Mouse (Mus musculus) erythroblast, adult 5-6 weeks (primary cell): ENCODE results near the gene Olfr1118. TPM values are rescaled to one million over a fixed set of nuclear protein-coding genes. Genes with fewer than 3 reads are reported as not detected.
"Not testable (repeated sequence)": the region's sequence is repeated elsewhere in the genome, so short reads cannot be mapped to it uniquely, and the experiment has no call there.

Experiments
- ATAC-seq: replicated peaks from 2 replicates; pipeline ENCODE4 v1.8.0; 2016; ENCODE audit warnings: moderate number of reproducible peaks, mild to moderate bottlenecking, moderate TSS enrichment, inconsistent platforms; ENCODE audit not compliant: poor library complexity, low FRiP score, severe bottlenecking
- total RNA-seq, 2 experiments: library from RNA; stranded (forward) in 1 of 2; stranded (reverse) in 1 of 2; fragments of 150-400 nt in 1 of 2; fragments of 200-764, 138-1000 nt in 1 of 2; gene quantifications; 2 replicates each; pipeline versions ENCODE4 v1.2.3 to v1.2.4; 2015 to 2017; ENCODE audit warnings: low replicate concordance in 2 of 2

Olfr1118 gene
- total RNA-seq (2015; ENCODE audit: low replicate concordance) (not detected in 2 replicates), total RNA-seq (2017; ENCODE audit: low replicate concordance) (not detected in 2 replicates)

- ATAC-seq: no peak
These were observed at the start of gene Olfr1118 for GRCm38 (mm10) chr2:87307281-87307680. Gene Olfr1118 (plus strand): TSS chr2:87307581.

GRCm38 (mm10) chr2:87267234-87267633 lies 40.1 kb upstream of the Olfr1118 start, which contains the start of gene Olfr1116:
Gene Olfr1116 (plus strand): TSS chr2:87267534.
- no peak for ATAC-seq

- not testable (repeated sequence) for ATAC-seq
These were observed 13.4 kb upstream of the Olfr1118 start for GRCm38 (mm10) chr2:87293977-87294376.

DNA sequence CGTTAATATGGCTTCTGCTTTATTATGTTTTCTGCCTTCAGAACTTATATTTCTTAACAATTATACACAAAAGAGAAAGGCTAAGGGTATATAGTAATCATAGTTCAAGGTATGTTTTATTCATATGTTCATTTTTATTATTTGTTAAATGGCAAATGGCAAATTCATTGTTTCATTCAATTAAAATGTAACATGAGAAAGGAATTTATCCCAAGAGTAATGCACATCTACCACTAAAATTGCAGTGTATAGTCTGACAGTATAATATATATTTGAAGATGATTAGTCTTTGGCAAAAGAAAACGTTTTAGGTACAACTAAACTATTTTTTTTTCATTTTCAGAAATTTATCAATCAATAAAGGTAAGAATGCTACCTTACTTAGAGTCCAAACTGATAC lies 47.1 kb downstream of the Olfr1118 start, which contains the start of gene Olfr1120:
Gene Olfr1120, plus strand, starts transcription at position 301 of the 400 bp plus-strand sequence.
- ATAC-seq: no peak

DNA sequence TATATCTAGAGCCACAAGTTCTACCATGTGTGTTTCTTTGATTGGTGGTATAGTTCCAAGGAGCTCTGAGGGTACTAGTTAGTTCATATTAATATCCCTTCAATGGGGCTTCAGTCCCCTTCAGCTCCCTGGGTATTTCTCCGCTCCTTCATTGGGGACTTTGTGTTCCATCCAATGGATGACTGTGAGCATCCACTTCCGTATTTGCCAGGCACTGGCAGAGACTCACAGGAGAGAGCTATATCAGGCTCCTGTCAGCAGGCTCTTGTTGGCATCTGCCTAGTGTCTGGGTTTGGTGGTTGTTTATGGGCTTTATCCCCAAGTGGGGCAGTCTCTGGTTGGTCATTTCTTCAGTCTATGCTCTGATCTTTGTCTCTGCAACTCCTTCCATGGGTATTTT lies 52.7 kb downstream of the Olfr1118 start:
- ATAC-seq: not testable (repeated sequence)

Other genes starting within 250 kb of the Olfr1118 start
- not detected in 2 replicates for gene Olfr1107, start 231.8 kb upstream of the Olfr1118 start, total RNA-seq (2015; ENCODE audit: low replicate concordance)
- not detected in 2 replicates for gene Olfr1107, start 231.8 kb upstream of the Olfr1118 start, total RNA-seq (2017; ENCODE audit: low replicate concordance)
- gene Olfr1109, start 211.6 kb upstream of the Olfr1118 start, total RNA-seq (2015; ENCODE audit: low replicate concordance): not detected in 2 replicates
- not detected in 2 replicates for gene Olfr1109, start 211.6 kb upstream of the Olfr1118 start, total RNA-seq (2017; ENCODE audit: low replicate concordance)
- not detected in 2 replicates for gene Olfr259, start 193.0 kb upstream of the Olfr1118 start, total RNA-seq (2015; ENCODE audit: low replicate concordance)
- gene Olfr259, start 193.0 kb upstream of the Olfr1118 start, total RNA-seq (2017; ENCODE audit: low replicate concordance): not detected in 2 replicates
- not detected in 2 replicates for gene Olfr1110, start 167.3 kb upstream of the Olfr1118 start, total RNA-seq (2015; ENCODE audit: low replicate concordance)
- 0.17 TPM in 1 of 2 replicates, not detected in the other for gene Olfr1110, start 167.3 kb upstream of the Olfr1118 start, total RNA-seq (2017; ENCODE audit: low replicate concordance)
- not detected in 2 replicates for gene Olfr1111, start 155.0 kb upstream of the Olfr1118 start, total RNA-seq (2015; ENCODE audit: low replicate concordance)
- gene Olfr1111, start 155.0 kb upstream of the Olfr1118 start, total RNA-seq (2017; ENCODE audit: low replicate concordance): not detected in 2 replicates
- gene Olfr1112, start 119.8 kb upstream of the Olfr1118 start, total RNA-seq (2015; ENCODE audit: low replicate concordance): not detected in 2 replicates
- not detected in 2 replicates for gene Olfr1112, start 119.8 kb upstream of the Olfr1118 start, total RNA-seq (2017; ENCODE audit: low replicate concordance)
- gene Olfr1113, start 98.6 kb upstream of the Olfr1118 start, total RNA-seq (2015; ENCODE audit: low replicate concordance): not detected in 2 replicates
- not detected in 2 replicates for gene Olfr1113, start 98.6 kb upstream of the Olfr1118 start, total RNA-seq (2017; ENCODE audit: low replicate concordance)
- not detected in 2 replicates for gene Olfr1115, start 59.6 kb upstream of the Olfr1118 start, total RNA-seq (2015; ENCODE audit: low replicate concordance)
- 0.70 TPM in 1 of 2 replicates, not detected in the other for gene Olfr1115, start 59.6 kb upstream of the Olfr1118 start, total RNA-seq (2017; ENCODE audit: low replicate concordance)
- gene Olfr1116, start 40.0 kb upstream of the Olfr1118 start, total RNA-seq (2015; ENCODE audit: low replicate concordance): not detected in 2 replicates
- gene Olfr1116, start 40.0 kb upstream of the Olfr1118 start, total RNA-seq (2017; ENCODE audit: low replicate concordance): under 0.01 TPM in 1 of 2 replicates, not detected in the other
- gene Olfr1120, start 47.2 kb downstream of the Olfr1118 start, total RNA-seq (2015; ENCODE audit: low replicate concordance): not detected in 2 replicates
- gene Olfr1120, start 47.2 kb downstream of the Olfr1118 start, total RNA-seq (2017; ENCODE audit: low replicate concordance): not detected in 2 replicates
- not detected in 2 replicates for gene Olfr1121, start 62.3 kb downstream of the Olfr1118 start, total RNA-seq (2015; ENCODE audit: low replicate concordance)
- gene Olfr1121, start 62.3 kb downstream of the Olfr1118 start, total RNA-seq (2017; ENCODE audit: low replicate concordance): not detected in 2 replicates
- not detected in 2 replicates for gene Olfr1122, start 78.3 kb downstream of the Olfr1118 start, total RNA-seq (2015; ENCODE audit: low replicate concordance)
- 0.09 TPM in 1 of 2 replicates, not detected in the other for gene Olfr1122, start 78.3 kb downstream of the Olfr1118 start, total RNA-seq (2017; ENCODE audit: low replicate concordance)
- not detected in 2 replicates for gene Olfr1123, start 109.1 kb downstream of the Olfr1118 start, total RNA-seq (2015; ENCODE audit: low replicate concordance)
- gene Olfr1123, start 109.1 kb downstream of the Olfr1118 start, total RNA-seq (2017; ENCODE audit: low replicate concordance): not detected in 2 replicates
- gene Olfr1124, start 122.7 kb downstream of the Olfr1118 start, total RNA-seq (2015; ENCODE audit: low replicate concordance): not detected in 2 replicates
- gene Olfr1124, start 122.7 kb downstream of the Olfr1118 start, total RNA-seq (2017; ENCODE audit: low replicate concordance): not detected in 2 replicates
- not detected in 2 replicates for gene Olfr1126, start 146.4 kb downstream of the Olfr1118 start, total RNA-seq (2015; ENCODE audit: low replicate concordance)
- gene Olfr1126, start 146.4 kb downstream of the Olfr1118 start, total RNA-seq (2017; ENCODE audit: low replicate concordance): 2.6 TPM in 1 of 2 replicates, not detected in the other
- not detected in 2 replicates for gene Pramel7, start 189.5 kb downstream of the Olfr1118 start, total RNA-seq (2015; ENCODE audit: low replicate concordance)
- not detected in 2 replicates for gene Pramel7, start 189.5 kb downstream of the Olfr1118 start, total RNA-seq (2017; ENCODE audit: low replicate concordance)
- gene Pramel6, start 199.0 kb downstream of the Olfr1118 start, total RNA-seq (2015; ENCODE audit: low replicate concordance): not detected in 2 replicates
- not detected in 2 replicates for gene Pramel6, start 199.0 kb downstream of the Olfr1118 start, total RNA-seq (2017; ENCODE audit: low replicate concordance)
- gene Olfr153, start 224.2 kb downstream of the Olfr1118 start, total RNA-seq (2015; ENCODE audit: low replicate concordance): 1.5 TPM in 1 of 2 replicates, not detected in the other
- gene Olfr153, start 224.2 kb downstream of the Olfr1118 start, total RNA-seq (2017; ENCODE audit: low replicate concordance): not detected in 2 replicates
- gene Olfr1128, start 238.0 kb downstream of the Olfr1118 start, total RNA-seq (2015; ENCODE audit: low replicate concordance): not detected in 2 replicates
- not detected in 2 replicates for gene Olfr1128, start 238.0 kb downstream of the Olfr1118 start, total RNA-seq (2017; ENCODE audit: low replicate concordance)